Mouse (Mus musculus) neural tube, embryonic 10.5 days (tissue): ENCODE measurements at regions not wholly inside any gene's neighbourhood (a gene's known extent, or its start where the extent isn't known, plus 50 kb on each side); places are given as distances from the start of the nearest gene placed in this dataset.

Source experiments
- DNase-seq: peaks from one replicate; pipeline ENCODE4 v3.0.0-alpha.2; 2017; ENCODE audit warnings: low spot score; ENCODE audit errors: extremely low spot score

DNA sequence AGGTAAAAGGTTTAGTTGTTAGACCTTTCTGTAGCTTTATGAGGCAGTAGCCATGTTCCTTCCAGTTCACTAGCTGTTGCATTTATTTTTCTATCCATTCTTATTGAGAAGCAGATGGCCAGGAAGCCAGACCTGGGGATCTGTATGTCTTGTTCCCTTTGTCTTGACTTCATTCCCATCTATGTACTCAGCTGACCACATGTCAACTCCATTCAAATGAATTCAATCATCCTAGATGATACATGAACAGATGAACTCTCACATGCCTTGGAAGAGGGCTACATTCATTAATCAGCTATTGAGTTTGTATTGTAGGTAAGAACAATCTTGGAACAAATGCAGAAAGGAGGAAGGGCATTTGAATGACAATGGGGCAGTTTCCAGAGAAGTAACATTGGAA lies 2722.7 kb upstream of the Lrrc6 start:
- no peak for DNase-seq

DNA sequence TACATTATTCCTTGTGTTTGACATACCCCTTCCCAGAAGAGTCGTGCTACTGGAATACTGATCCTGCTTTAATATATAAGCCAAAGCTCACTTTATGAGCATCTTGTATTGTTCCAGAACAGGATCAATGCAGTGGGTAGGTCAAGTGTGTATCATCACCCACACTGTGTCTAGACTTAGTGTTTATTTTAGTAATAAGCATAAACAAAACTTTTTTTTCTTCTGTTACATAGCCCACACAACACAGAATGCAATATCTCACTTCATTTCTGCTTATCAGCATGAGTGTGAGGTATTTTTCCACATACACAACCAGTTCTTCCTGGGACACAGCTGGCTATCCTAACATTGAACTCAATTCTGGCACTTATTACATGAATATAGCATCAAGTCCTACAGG lies 2721.7 kb upstream of the Lrrc6 start:
- no peak for DNase-seq
